Mouse (Mus musculus): ENCODE results near the gene Atp13a3.

Atp13a3 gene

GRCm38 (mm10) chr16:30271941-30272595 lies 133.7 kb downstream of the Atp13a3 start:
- no peak for DNase-seq

GRCm38 (mm10) chr16:30271223-30271761 lies 134.5 kb downstream of the Atp13a3 start:
- DNase-seq = peak; percentile 45

DNA sequence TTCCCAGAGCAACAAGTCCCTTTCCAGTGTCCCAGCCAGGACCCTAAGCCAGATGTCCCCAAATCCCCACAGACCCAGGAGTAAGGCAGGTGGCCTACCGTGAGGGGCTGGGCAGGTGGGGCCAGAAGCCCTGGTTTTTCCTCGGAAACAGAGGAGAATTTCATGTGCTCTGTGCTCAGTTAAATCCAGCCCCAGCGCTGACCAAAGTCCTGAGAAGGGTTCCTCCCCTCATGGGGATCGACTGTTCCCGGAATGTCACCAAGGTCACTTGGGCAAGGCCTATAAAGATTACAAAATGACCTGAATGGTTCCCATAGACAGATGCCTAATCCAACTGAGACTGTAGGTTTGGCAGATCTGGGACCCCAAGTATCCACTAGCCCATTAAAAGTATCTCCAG lies 138.4 kb downstream of the Atp13a3 start, which contains the start of gene Cpn2:
Cpn2 (minus strand) TSS at position 141 of the 400 bp plus-strand sequence.
- no peak for DNase-seq

DNA sequence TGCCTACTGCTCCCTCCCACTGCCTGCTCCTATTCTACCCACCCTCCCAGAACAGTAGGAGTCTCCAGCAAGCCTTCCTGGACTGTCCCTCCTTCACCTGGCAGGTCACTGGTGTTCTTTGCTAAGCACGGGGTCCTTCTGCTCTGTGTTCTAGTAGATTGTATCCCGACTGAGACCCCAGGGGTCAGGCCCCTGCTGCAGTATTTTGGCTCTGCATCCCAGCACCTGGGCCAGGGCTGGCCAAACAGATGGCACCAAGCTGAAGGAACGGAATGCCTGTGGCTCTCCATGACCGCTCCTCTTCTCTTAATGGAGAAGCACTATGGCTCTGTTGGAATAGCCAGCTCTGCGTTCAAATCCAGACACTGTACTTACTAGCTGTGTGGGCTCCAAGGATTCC lies 139.2 kb downstream of the Atp13a3 start:
- DNase-seq = no peak

GRCm38 (mm10) chr16:30265611-30266010 lies 140.2 kb downstream of the Atp13a3 start:
- no peak for DNase-seq

- DNase-seq = no peak
Observed at GRCm38 (mm10) chr16:30263156-30263555, 142.6 kb downstream of the Atp13a3 start.

- peak; percentile 73 for DNase-seq
Observed at GRCm38 (mm10) chr16:30262664-30263063, 143.1 kb downstream of the Atp13a3 start.
